Mouse (Mus musculus) heart, postnatal 4 days (tissue): ENCODE data around the gene Lrrc8a. TPM values are rescaled to one million over a fixed set of nuclear protein-coding genes. Genes with fewer than 3 reads are reported as not detected.

Experiments used
- DNase-seq: peaks from one replicate; pipeline ENCODE4 v3.0.0; 2021
- total RNA-seq, 2 experiments: library from RNA; stranded (reverse); gene quantifications; 2 replicates each; pipeline ENCODE4 v1.2.3; 2021

The Lrrc8a gene
- total RNA-seq, 2 experiments from 2014 or later, result 56.3 to 59.2 TPM

GRCm38 (mm10) chr2:30261921-30262839, 24.7 kb downstream of the Lrrc8a start:
- DNase-seq, result no peak

DNA sequence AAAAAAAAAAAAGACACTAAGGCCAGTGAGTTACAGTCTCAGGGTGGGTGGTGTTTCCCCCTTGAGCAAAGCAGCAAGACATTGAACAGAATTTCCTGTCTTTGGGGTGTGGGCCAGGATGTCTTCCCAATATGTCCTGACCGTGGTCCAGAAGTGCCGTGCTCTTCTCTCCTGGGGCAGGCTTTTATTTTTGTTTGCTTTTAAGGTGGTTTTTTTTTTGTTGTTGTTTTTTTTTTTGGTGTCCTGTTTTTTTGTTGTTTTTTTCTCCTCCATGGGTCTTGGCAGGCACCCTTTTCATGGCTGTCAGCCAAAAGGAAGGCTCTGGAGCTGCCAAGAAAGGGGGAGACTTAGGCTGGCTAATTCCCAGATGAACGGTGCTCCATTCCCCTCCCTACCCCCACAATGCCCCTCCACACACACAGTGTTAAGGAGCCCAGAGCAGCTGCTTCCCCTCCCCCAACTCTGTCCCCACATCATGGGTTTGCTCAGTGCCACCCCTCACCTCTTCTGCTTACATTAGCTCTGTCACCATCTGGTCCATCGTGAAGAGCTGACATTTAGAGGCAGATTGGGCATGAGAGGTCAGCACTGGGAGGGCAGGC, 25.4 kb downstream of the Lrrc8a start:
- peak; percentile 74 for DNase-seq

GRCm38 (mm10) chr2:30263811-30264210, 26.3 kb downstream of the Lrrc8a start:
- no peak for DNase-seq

DNA sequence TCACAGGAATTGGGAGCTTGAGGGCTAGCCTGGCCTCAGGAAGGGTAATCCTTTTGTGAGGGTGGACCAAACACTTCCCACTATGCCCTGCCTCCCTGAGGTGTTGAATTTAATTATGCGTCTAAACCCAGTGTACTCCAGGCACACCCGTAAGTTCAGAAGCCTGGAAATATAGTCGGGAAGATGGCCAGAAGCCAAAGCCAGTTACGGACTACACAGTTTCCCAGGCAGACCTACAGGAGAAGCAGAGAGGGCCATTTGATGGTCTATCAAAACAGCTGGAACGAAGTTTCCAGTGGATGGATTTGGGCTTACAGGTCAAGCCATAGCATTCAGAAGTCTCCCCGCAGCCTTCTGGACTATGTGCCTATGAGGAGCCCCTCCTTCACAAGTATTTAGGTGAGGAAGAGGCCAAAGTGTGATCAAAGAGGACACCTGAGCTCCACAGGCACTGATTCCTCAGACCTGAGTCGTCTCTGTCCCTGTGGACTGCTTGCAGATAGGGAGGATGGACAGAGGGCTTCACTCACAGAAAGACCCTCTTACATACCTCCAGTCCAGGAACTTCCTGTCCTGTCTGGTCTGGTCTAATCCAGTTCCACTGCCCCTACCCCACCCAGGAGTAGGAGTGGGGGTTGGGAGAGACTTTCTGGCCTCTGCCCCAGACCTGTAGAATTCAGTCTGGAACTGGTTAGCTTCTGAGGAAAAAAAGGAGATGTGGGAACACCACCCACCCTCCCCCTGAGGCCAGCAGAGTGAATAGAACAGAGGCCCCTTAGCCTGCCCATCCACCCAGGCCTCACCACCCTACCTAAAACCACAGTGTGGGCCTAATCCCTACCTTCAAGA, 27.4 kb downstream of the Lrrc8a start:
- DNase-seq, result no peak

- peak; percentile 82 for DNase-seq
These were observed 28.3 kb downstream of the Lrrc8a start, which contains the start of gene Phyhd1 for GRCm38 (mm10) chr2:30265767-30266253. Gene Phyhd1 (plus strand): TSS chr2:30266203.

GRCm38 (mm10) chr2:30266392-30266941, 29.0 kb downstream of the Lrrc8a start:
- peak; percentile 85 for DNase-seq

DNA sequence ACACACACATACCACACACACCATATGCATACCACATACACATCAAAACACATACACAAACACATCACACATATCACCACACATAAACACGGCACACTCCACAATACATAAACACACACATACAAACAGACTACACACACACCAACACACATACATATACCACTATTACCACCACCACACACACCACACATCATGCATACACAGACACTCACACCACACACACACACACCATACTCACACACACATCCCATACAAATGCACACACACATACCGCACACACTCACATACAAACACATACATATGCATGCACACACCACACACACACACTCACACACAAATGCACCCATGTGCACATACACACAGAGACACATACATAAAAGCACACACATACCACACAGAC, 30.0 kb downstream of the Lrrc8a start:
- DNase-seq, result no peak

DNA sequence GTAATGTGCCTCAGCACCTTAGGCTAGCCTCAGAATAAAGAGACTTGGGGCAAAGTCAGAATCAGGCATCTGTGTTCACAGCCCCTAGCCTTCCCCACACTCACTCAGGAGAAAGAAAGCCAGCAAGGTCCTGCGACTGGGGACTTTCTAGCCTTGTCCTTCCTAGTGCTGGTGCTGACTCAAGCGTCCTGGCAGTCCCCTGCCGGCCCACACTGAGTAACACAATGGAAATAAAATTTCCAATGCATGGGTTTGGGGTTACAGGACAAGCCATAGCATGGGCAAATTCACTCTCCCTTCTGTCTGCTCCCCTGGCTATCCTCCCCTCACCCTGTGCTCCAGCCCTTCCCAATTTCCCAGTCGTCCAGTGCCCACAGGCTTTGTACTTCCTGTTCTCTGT, 30.9 kb downstream of the Lrrc8a start:
- no peak for DNase-seq

GRCm38 (mm10) chr2:30269241-30269990, 31.9 kb downstream of the Lrrc8a start:
- peak; percentile 20 for DNase-seq

DNA sequence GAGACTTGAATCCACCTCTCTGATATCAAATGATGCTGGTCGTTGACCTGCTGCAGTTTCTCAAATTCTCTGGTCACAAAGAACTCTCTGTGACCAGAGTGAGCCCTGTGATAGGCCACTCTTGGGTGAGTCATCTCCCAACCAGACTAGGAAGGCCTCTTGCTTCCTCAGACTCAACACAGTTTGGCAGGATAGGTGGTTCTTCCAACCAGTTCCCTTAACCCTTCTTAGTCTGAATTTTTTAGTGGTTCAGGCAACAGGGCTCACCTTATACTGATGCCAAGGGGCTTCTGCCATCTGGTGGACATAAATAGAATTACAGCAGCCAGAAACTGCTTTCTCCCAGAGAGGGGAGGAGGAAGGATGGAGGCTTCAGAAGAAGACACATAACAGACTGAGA, 32.6 kb downstream of the Lrrc8a start:
- peak; percentile 76 for DNase-seq

- DNase-seq, result no peak
These were observed 43.2 kb downstream of the Lrrc8a start, which contains the start of gene Gm28038 for GRCm38 (mm10) chr2:30280743-30281142. Gene Gm28038 (plus strand): TSS chr2:30281043.

- DNase-seq, result no peak
These were observed 44.1 kb downstream of the Lrrc8a start for GRCm38 (mm10) chr2:30281651-30282050.

- DNase-seq, result no peak
These were observed 45.7 kb downstream of the Lrrc8a start for GRCm38 (mm10) chr2:30283193-30283592.

- no peak for DNase-seq
These were observed 47.5 kb downstream of the Lrrc8a start for GRCm38 (mm10) chr2:30285004-30285403.

GRCm38 (mm10) chr2:30285416-30286181, 48.1 kb downstream of the Lrrc8a start:
- peak; percentile 20 for DNase-seq

- peak; percentile 99 for DNase-seq
These were observed 48.9 kb downstream of the Lrrc8a start, which contains the start of the genes Dolk and Nup188 for GRCm38 (mm10) chr2:30286192-30287026. Gene Dolk (minus strand): TSS chr2:30286334. Gene Nup188 (plus strand): TSS chr2:30286397.

- no peak for DNase-seq
These were observed 49.5 kb downstream of the Lrrc8a start for GRCm38 (mm10) chr2:30287027-30287373.

DNA sequence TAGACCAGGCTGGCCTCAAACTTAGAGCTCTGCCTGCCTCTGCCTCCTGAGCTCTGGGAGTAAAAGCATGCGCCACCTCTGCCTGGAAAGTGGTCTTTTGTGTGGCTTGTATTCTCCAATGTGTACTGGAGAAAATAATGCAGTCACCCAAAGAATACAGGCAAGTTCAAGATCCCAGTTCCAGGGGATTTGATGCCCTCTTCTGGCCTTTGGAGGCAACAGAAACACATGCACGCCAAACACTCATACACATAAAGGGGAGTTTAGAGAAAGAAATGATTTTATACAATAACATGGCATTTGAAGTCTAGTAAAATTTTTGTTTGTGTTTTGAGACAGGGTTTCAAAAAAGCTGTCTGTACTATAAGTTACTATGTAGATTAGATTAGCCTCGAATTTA, 62.0 kb downstream of the Lrrc8a start:
- DNase-seq, result peak; percentile 14

DNA sequence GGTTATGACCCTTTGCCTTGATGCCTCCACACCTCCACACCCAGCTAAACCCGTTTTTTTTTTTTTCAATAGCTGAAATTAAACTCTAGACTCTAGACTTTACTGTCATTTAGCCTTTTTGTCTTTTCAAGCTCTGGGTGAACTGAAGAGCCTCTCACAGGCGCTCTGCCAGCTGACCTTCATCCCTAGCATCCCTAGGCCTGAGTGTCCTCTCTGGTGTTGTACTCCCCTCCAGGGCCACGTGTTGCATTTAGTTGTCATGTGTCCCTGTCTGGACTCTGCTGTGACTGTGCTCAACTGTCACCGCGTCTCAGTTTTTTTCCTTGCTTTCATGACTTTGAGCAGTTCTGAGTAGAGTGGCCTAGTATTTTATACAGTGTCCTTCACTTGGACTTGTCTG, 62.5 kb downstream of the Lrrc8a start:
- DNase-seq, result no peak

GRCm38 (mm10) chr2:30306087-30306486, 68.6 kb downstream of the Lrrc8a start:
- no peak for DNase-seq
